Mouse (Mus musculus) embryonic facial prominence, embryonic 13.5 days (tissue): ENCODE measurements around the gene Adam11. TPM values are rescaled to one million over a fixed set of nuclear protein-coding genes. Genes with fewer than 3 reads are reported as not detected.

ENCODE experiments used
- ATAC-seq: fragments of 200-750 bp; cut with Nextera tagmentation; 2 replicates; pipeline ENCODE4 v1.8.0; 2017; ENCODE audit warnings: low read depth; ENCODE audit not compliant: insufficient number of reproducible peaks, insufficient read depth, low FRiP score, low TSS enrichment
- H3K27ac ChIP-seq: fragments of 300-500 bp; sonication (generic); 2 replicates; pipeline ENCODE4 v1.5.1; 2015; ENCODE audit warnings: moderate library complexity, mild to moderate bottlenecking, inconsistent platforms
- H3K27me3 ChIP-seq: fragments of 300-500 bp; sonication (generic); 2 replicates; pipeline ENCODE4 v1.6.1; 2015; ENCODE audit warnings: mild to moderate bottlenecking, inconsistent platforms
- H3K36me3 ChIP-seq: fragments of 300-500 bp; sonication (generic); 2 replicates; pipeline ENCODE4 v1.6.1; 2015; ENCODE audit warnings: mild to moderate bottlenecking, inconsistent platforms
- H3K4me1 ChIP-seq: fragments of 300-500 bp; sonication (generic); 2 replicates; pipeline ENCODE4 v1.6.1; 2015; ENCODE audit warnings: inconsistent platforms
- H3K4me2 ChIP-seq: fragments of 300-500 bp; sonication (generic); 2 replicates; pipeline ENCODE4 v1.6.1; 2015; ENCODE audit warnings: moderate library complexity, mild to moderate bottlenecking, inconsistent platforms
- H3K4me3 ChIP-seq: fragments of 300-500 bp; sonication (generic); 2 replicates; pipeline ENCODE4 v1.5.1; 2015; ENCODE audit warnings: mild to moderate bottlenecking, inconsistent platforms
- H3K9ac ChIP-seq: fragments of 300-500 bp; sonication (generic); 2 replicates; pipeline ENCODE4 v1.6.1; 2015; ENCODE audit warnings: mild to moderate bottlenecking, inconsistent platforms
- H3K9me3 ChIP-seq: fragments of 300-500 bp; sonication (generic); 2 replicates; pipeline ENCODE4 v1.6.1; 2016; ENCODE audit warnings: inconsistent platforms
- WGBS: fragments of 180-500 bp; shearing (Covaris S2); methylation state at CpG from one replicate; pipeline ENCODE4 v1.1.7; 2015; ENCODE audit warnings: mixed read lengths; 5-methylcytosine and 5-hydroxymethylcytosine counted together
- polyA plus RNA-seq: library from polyadenylated mRNA; unstranded; fragments of >200 nt; fragmentation: Nextera tagmentation; extraction: Ambion mirVana; gene quantifications from 2 replicates; pipeline ENCODE4 v1.2.1, GENCODE M21; 2015

Gene Adam11
- polyA plus RNA-seq, 1 experiment from 2014 or later = 14.4 TPM

- H3K4me1 ChIP-seq = peaks cover 37% of the 10 kb centered on the region
- H3K4me2 ChIP-seq = no peak overlapping the region
- ATAC-seq = no peak
- H3K9me3 ChIP-seq = no peaks in the 10 kb centered on the region
- H3K27me3 ChIP-seq = peaks cover 4% of the 10 kb centered on the region; the same call in 1 of the 2 replicates
- no peak overlapping the region for H3K4me3 ChIP-seq
- H3K36me3 ChIP-seq = peaks cover 12% of the 10 kb centered on the region
- H3K27ac ChIP-seq = no peak overlapping the region
- WGBS = 21% methylated on average over 16 of the region's 16 CpGs
- no peak overlapping the region for H3K9ac ChIP-seq
Observed at GRCm38 (mm10) chr11:102771916-102772714, 10.9 kb downstream of the Adam11 start.

GRCm38 (mm10) chr11:102772771-102773700 is 11.8 kb downstream of the Adam11 start:
- H3K36me3 ChIP-seq = peaks cover 14% of the 10 kb centered on the region
- no peak overlapping the region for H3K27ac ChIP-seq
- ATAC-seq = no peak
- no peaks in the 10 kb centered on the region for H3K9me3 ChIP-seq
- no peak overlapping the region for H3K4me3 ChIP-seq
- no peak overlapping the region for H3K9ac ChIP-seq
- peaks cover 4% of the 10 kb centered on the region; the same call in 1 of the 2 replicates for H3K27me3 ChIP-seq
- H3K4me1 ChIP-seq = peaks cover 42% of the 10 kb centered on the region
- WGBS = 67% methylated on average over 18 of the region's 18 CpGs
- H3K4me2 ChIP-seq = peak overlapping the region; percentile 80; the same call in 1 of the 2 replicates

GRCm38 (mm10) chr11:102773713-102774611 is 12.7 kb downstream of the Adam11 start:
- WGBS = under 1% methylated on average over 46 of the region's 46 CpGs
- ATAC-seq = peak; percentile 33
- Histone ChIP-seq H3K4me3 (peak overlapping the region; percentile 62), H3K9ac (peak overlapping the region; percentile 82), H3K27ac (peak overlapping the region; percentile 97), H3K4me1 (peaks cover 50% of the 10 kb centered on the region), H3K36me3 (peaks cover 14% of the 10 kb centered on the region), H3K9me3 (no peaks in the 10 kb centered on the region), H3K4me2 (peak overlapping the region; percentile 80), H3K27me3 (peaks cover 4% of the 10 kb centered on the region; the same call in 1 of the 2 replicates)

GRCm38 (mm10) chr11:102774621-102775141 is 13.4 kb downstream of the Adam11 start:
- peak; percentile 85 for ATAC-seq
- Histone ChIP-seq H3K27ac (peak overlapping the region; percentile 97), H3K4me1 (peaks cover 57% of the 10 kb centered on the region), H3K9ac (peak overlapping the region; percentile 82), H3K36me3 (peaks cover 14% of the 10 kb centered on the region), H3K9me3 (no peaks in the 10 kb centered on the region), H3K4me3 (peak overlapping the region; percentile 62), H3K4me2 (peak overlapping the region; percentile 80), H3K27me3 (peaks cover 4% of the 10 kb centered on the region; the same call in 1 of the 2 replicates)
- WGBS = under 1% methylated on average over 25 of the region's 25 CpGs

- no peak for ATAC-seq
- peaks cover 14% of the 10 kb centered on the region for H3K36me3 ChIP-seq
- H3K4me3 ChIP-seq = peak overlapping the region; percentile 35
- H3K27ac ChIP-seq = peak overlapping the region; percentile 40; the same call in 1 of the 2 replicates
- WGBS = 24% methylated on average over 21 of the region's 21 CpGs
- peak overlapping the region; percentile 64 for H3K9ac ChIP-seq
- no peaks in the 10 kb centered on the region for H3K27me3 ChIP-seq
- H3K4me2 ChIP-seq = peak overlapping the region; percentile 57
- peaks cover 40% of the 10 kb centered on the region for H3K4me1 ChIP-seq
- no peaks in the 10 kb centered on the region for H3K9me3 ChIP-seq
Observed at GRCm38 (mm10) chr11:102777598-102777997, 16.4 kb downstream of the Adam11 start.

GRCm38 (mm10) chr11:102778165-102778564 is 16.9 kb downstream of the Adam11 start:
- Histone ChIP-seq H3K36me3 (peaks cover 14% of the 10 kb centered on the region), H3K4me3 (peak overlapping the region; percentile 35), H3K4me2 (peak overlapping the region; percentile 57), H3K27ac (peak overlapping the region; percentile 40), H3K4me1 (peaks cover 39% of the 10 kb centered on the region), H3K9ac (peak overlapping the region; percentile 64), H3K27me3 (no peaks in the 10 kb centered on the region; the same call in 1 of the 2 replicates), H3K9me3 (no peaks in the 10 kb centered on the region)
- WGBS = 11% methylated on average over 14 of the region's 14 CpGs
- ATAC-seq = no peak

- Histone ChIP-seq H3K27me3 (no peaks in the 10 kb centered on the region; the same call in 1 of the 2 replicates), H3K9me3 (no peaks in the 10 kb centered on the region), H3K36me3 (peaks cover 14% of the 10 kb centered on the region), H3K4me3 (no peak overlapping the region), H3K9ac (peak overlapping the region; percentile 64; the same call in 1 of the 2 replicates), H3K27ac (peak overlapping the region; percentile 39; the same call in 1 of the 2 replicates), H3K4me2 (no peak overlapping the region), H3K4me1 (peaks cover 39% of the 10 kb centered on the region)
- 31% methylated on average over 5 of the region's 5 CpGs for WGBS
- ATAC-seq = no peak
Observed at GRCm38 (mm10) chr11:102778597-102778996, 17.4 kb downstream of the Adam11 start.

GRCm38 (mm10) chr11:102779081-102779638 is 17.9 kb downstream of the Adam11 start:
- no peak overlapping the region for H3K4me3 ChIP-seq
- H3K4me2 ChIP-seq = no peak overlapping the region
- WGBS = 80% methylated on average over 8 of the region's 8 CpGs
- H3K36me3 ChIP-seq = peaks cover 14% of the 10 kb centered on the region
- peaks cover 39% of the 10 kb centered on the region for H3K4me1 ChIP-seq
- no peaks in the 10 kb centered on the region; the same call in 1 of the 2 replicates for H3K27me3 ChIP-seq
- H3K27ac ChIP-seq = no peak overlapping the region
- no peak overlapping the region; the same call in 1 of the 2 replicates for H3K9ac ChIP-seq
- ATAC-seq = no peak
- no peaks in the 10 kb centered on the region for H3K9me3 ChIP-seq

GRCm38 (mm10) chr11:102779824-102780223 is 18.6 kb downstream of the Adam11 start:
- no peak overlapping the region for H3K4me3 ChIP-seq
- no peaks in the 10 kb centered on the region; the same call in 1 of the 2 replicates for H3K27me3 ChIP-seq
- 71% methylated on average over 7 of the region's 7 CpGs for WGBS
- H3K4me1 ChIP-seq = peaks cover 39% of the 10 kb centered on the region
- H3K9ac ChIP-seq = 0 out of 2 replicates have a peak overlapping the region, but pooled peaks have one; percentile 27
- peaks cover 14% of the 10 kb centered on the region for H3K36me3 ChIP-seq
- no peaks in the 10 kb centered on the region for H3K9me3 ChIP-seq
- H3K4me2 ChIP-seq = no peak overlapping the region
- no peak overlapping the region for H3K27ac ChIP-seq
- no peak for ATAC-seq
